25 mouse cellular contexts compared by ENCODE assay signal in the genomic region with DNA sequence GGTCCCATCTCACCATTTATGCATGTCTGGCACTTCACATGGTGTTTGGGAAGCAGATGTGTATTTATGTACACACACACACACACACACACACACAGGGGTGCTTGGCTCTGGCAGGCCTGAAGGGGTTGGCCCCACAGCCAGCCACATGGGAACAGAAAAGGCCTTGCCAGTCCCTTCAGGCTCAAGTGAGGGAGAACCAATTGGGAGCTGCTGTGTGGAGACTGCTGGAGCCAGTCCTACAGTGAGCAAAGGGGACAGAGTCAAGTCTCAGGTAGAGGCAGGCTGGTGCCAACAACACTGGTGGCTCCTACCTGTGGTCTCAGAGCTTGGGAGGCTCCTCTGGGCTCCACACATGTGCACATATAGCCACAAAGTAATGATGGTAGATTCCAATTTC.
"Had no signal": no experiment of that assay in that cellular context is flagged by ENCODE, and none has a peak within 500 bp of the region (broad histone marks: within the 10 kb centered on the region; RNA-seq: fewer than 3 reads in every experiment).

No protein-coding gene starts in this region.

- H3K4me2 ChIP-seq: heart, embryonic 11.5 days; heart, embryonic 13.5 days; heart, embryonic 15.5 days; hindbrain, embryonic 13.5 days; hindbrain, embryonic 15.5 days; kidney, embryonic 15.5 days; limb, embryonic 13.5 days; limb, embryonic 15.5 days; liver, embryonic 12.5 days had no signal

- H3K9me3 ChIP-seq: heart, embryonic 13.5 days; heart, embryonic 15.5 days; hindbrain, embryonic 13.5 days; hindbrain, embryonic 15.5 days; kidney, embryonic 15.5 days; limb, embryonic 13.5 days; limb, embryonic 15.5 days; liver, embryonic 12.5 days had no signal

- H3K27me3 ChIP-seq: heart, embryonic 13.5 days; heart, embryonic 15.5 days; hindbrain, embryonic 13.5 days; hindbrain, embryonic 15.5 days; kidney, embryonic 15.5 days; limb, embryonic 13.5 days; limb, embryonic 15.5 days; liver, embryonic 12.5 days had no signal

- H3K9ac ChIP-seq: heart, embryonic 13.5 days; heart, embryonic 15.5 days; hindbrain, embryonic 13.5 days; hindbrain, embryonic 15.5 days; kidney, embryonic 15.5 days; limb, embryonic 13.5 days; limb, embryonic 15.5 days; liver, embryonic 12.5 days; liver, embryonic 14.5 days had no signal

- ATAC-seq: intestine, embryonic 16.5 days; liver, embryonic 12.5 days had no signal

- DNase-seq: gastrocnemius, postnatal 14 days; heart, adult 11 months; heart, adult 2 months; heart, postnatal 14 days; heart, postnatal 36 days; kidney, adult 11 months; kidney, adult 2 months; kidney, adult 9 months; kidney, postnatal 14 days; kidney, postnatal 36 days; layer of hippocampus, adult 9-11 months; layer of hippocampus, postnatal 36 days; left cerebral cortex, postnatal 4 days had no signal

- H3K4me3 ChIP-seq: heart, adult 2 months; heart, embryonic 13.5 days; heart, embryonic 15.5 days; hindbrain, embryonic 13.5 days; hindbrain, embryonic 15.5 days; kidney, embryonic 15.5 days; limb, embryonic 13.5 days; limb, embryonic 15.5 days; liver, embryonic 12.5 days had no signal

- H3K36me3 ChIP-seq: heart, embryonic 15.5 days had no signal

- H3K27ac ChIP-seq: heart, adult 2 months; heart, embryonic 13.5 days; heart, embryonic 15.5 days; hindbrain, embryonic 13.5 days; hindbrain, embryonic 15.5 days; kidney, embryonic 15.5 days; kidney, postnatal 0 days; limb, embryonic 13.5 days; limb, embryonic 15.5 days; liver, embryonic 12.5 days; liver, embryonic 14.5 days had no signal
